Mouse (Mus musculus) G1E (cell line): ENCODE measurements around the gene Neurl1a. TPM values are rescaled to one million over a fixed set of nuclear protein-coding genes. Genes with fewer than 3 reads are reported as not detected.

Experiments used
- ATAC-seq: 2 replicates; pipeline ENCODE4 v1.8.0; 2016; ENCODE audit warnings: mild to moderate bottlenecking; ENCODE audit not compliant: insufficient number of reproducible peaks, poor library complexity, low FRiP score, severe bottlenecking; ENCODE audit errors: extremely low read depth
- DNase-seq: peaks from one replicate; pipeline ENCODE4 v3.0.0; 2012; ENCODE audit warnings: low spot score
- H3K27me3 ChIP-seq: 2 replicates; pipeline ENCODE4 v1.6.1; 2012; ENCODE audit warnings: mild to moderate bottlenecking, low read length, inconsistent platforms; ENCODE audit not compliant: insufficient read depth
- H3K36me3 ChIP-seq: replicated peaks from 2 replicates; pipeline ENCODE3; 2012; ENCODE audit warnings: mild to moderate bottlenecking, inconsistent platforms
- H3K4me1 ChIP-seq: 2 replicates; pipeline ENCODE4 v1.6.1; 2012; ENCODE audit warnings: low read depth, low read length, inconsistent platforms, mixed read lengths; ENCODE audit not compliant: insufficient read depth
- H3K4me3 ChIP-seq: 2 replicates; pipeline ENCODE4 v1.5.1; 2012; ENCODE audit warnings: low read depth, mild to moderate bottlenecking, inconsistent platforms, low read length, moderate library complexity, mixed read lengths
- H3K9me3 ChIP-seq: replicated peaks from 2 replicates; pipeline ENCODE4 v1.6.1; 2012; ENCODE audit warnings: inconsistent platforms
- CTCF ChIP-seq: IDR thresholded peaks from 2 replicates; pipeline ENCODE4 v1.5.1; 2012; ENCODE audit warnings: low read depth, low read length, inconsistent platforms, mixed read lengths
- GATA1 ChIP-seq: IDR thresholded peaks from 2 replicates; pipeline ENCODE4 v1.6.1; 2012; ENCODE audit warnings: borderline replicate concordance, low read length, inconsistent platforms, mixed read lengths
- GATA2 ChIP-seq: IDR thresholded peaks from 2 replicates; pipeline ENCODE4 v1.6.1; 2012; ENCODE audit warnings: low read depth, low read length, inconsistent platforms, borderline replicate concordance
- POLR2AphosphoS5 ChIP-seq: IDR thresholded peaks from 2 replicates; pipeline ENCODE4 v1.6.1; 2012; ENCODE audit warnings: low read depth, low read length, inconsistent platforms; ENCODE audit not compliant: insufficient replicate concordance
- TAL1 ChIP-seq: conservative IDR thresholded peaks from 2 replicates; pipeline ENCODE4 v1.6.1; 2012; ENCODE audit warnings: low read depth, low read length, inconsistent platforms, mixed read lengths
- polyA plus RNA-seq: library from polyadenylated mRNA; stranded (reverse); fragments of >175 nt; gene quantifications from 2 replicates; pipeline ENCODE4 v1.2.3, GENCODE M21; 2012
- total RNA-seq, 2 experiments: library from RNA; stranded (forward) in 1 of 2; stranded (reverse) in 1 of 2; fragments of 200-1000 nt in 1 of 2; fragments of >200 nt in 1 of 2; fragmentation: Nextera tagmentation in 1 of 2; gene quantifications; 2 replicates each; pipeline ENCODE4 v1.2.3; 2014 to 2017

Neurl1a gene
- total and polyA plus RNA-seq, 3 experiments, result 0.05 TPM; not detected in 2

GRCm38 (mm10) chr19:47149854-47150253 is 28.8 kb upstream of the Neurl1a start:
- TF ChIP-seq TAL1 (no peak), GATA2 (no peak), POLR2AphosphoS5 (no peak), CTCF (no peak), GATA1 (no peak)
- Histone ChIP-seq H3K36me3 (no peaks in the 10 kb centered on the region), H3K4me1 (no peaks in the 10 kb centered on the region), H3K4me3 (no peak overlapping the region), H3K27me3 (peaks cover 46% of the 10 kb centered on the region), H3K9me3 (no peaks in the 10 kb centered on the region)
- no peak for DNase-seq
- ATAC-seq, result no peak

- H3K4me1 ChIP-seq, result no peaks in the 10 kb centered on the region
- H3K36me3 ChIP-seq, result no peaks in the 10 kb centered on the region
- DNase-seq (no peak), ATAC-seq (no peak)
- H3K9me3 ChIP-seq, result no peaks in the 10 kb centered on the region
- TF ChIP-seq TAL1, result no peak
- no peak for TF ChIP-seq POLR2AphosphoS5
- no peak for TF ChIP-seq CTCF
- TF ChIP-seq GATA1, result no peak
- no peak for TF ChIP-seq GATA2
- H3K4me3 ChIP-seq, result no peak overlapping the region
- peaks cover 47% of the 10 kb centered on the region for H3K27me3 ChIP-seq
Observed at GRCm38 (mm10) chr19:47151332-47152061, 27.1 kb upstream of the Neurl1a start.

- no peak for DNase-seq
- Histone ChIP-seq H3K4me3 (no peak overlapping the region), H3K4me1 (no peaks in the 10 kb centered on the region), H3K9me3 (no peaks in the 10 kb centered on the region), H3K27me3 (peaks cover 50% of the 10 kb centered on the region), H3K36me3 (no peaks in the 10 kb centered on the region)
- TF ChIP-seq TAL1, result no peak
- no peak for TF ChIP-seq GATA2
- TF ChIP-seq POLR2AphosphoS5, result no peak
- TF ChIP-seq CTCF, result no peak
- no peak for TF ChIP-seq GATA1
- ATAC-seq, result no peak
Observed at GRCm38 (mm10) chr19:47152062-47152369, 26.6 kb upstream of the Neurl1a start.

- ATAC-seq (no peak), DNase-seq (no peak)
- no peaks in the 10 kb centered on the region for H3K36me3 ChIP-seq
- H3K4me1 ChIP-seq, result no peaks in the 10 kb centered on the region; the same call in 1 of the 2 replicates
- H3K4me3 ChIP-seq, result no peak overlapping the region
- TF ChIP-seq GATA2, result no peak
- no peak for TF ChIP-seq CTCF
- no peak for TF ChIP-seq POLR2AphosphoS5
- no peak for TF ChIP-seq GATA1
- H3K9me3 ChIP-seq, result no peaks in the 10 kb centered on the region
- H3K27me3 ChIP-seq, result peaks cover 46% of the 10 kb centered on the region
Observed at GRCm38 (mm10) chr19:47153767-47154166, 24.9 kb upstream of the Neurl1a start.

- Histone ChIP-seq H3K4me3 (no peak within 1 kb of the TSS), H3K36me3 (no peaks in the 10 kb centered on the region), H3K27me3 (peaks cover 33% of the 10 kb centered on the region), H3K4me1 (no peaks in the 10 kb centered on the region; the same call in 1 of the 2 replicates), H3K9me3 (no peaks in the 10 kb centered on the region)
- ATAC-seq (no peak), DNase-seq (no peak)
- TF ChIP-seq CTCF (no peak), TAL1 (no peak), GATA1 (no peak), POLR2AphosphoS5 (no peak), GATA2 (no peak)
Observed at GRCm38 (mm10) chr19:47157664-47158063, 21.0 kb upstream of the Neurl1a start, which contains the start of gene Calhm3. Calhm3 (minus strand) TSS chr19:47157764.

- Histone ChIP-seq H3K9me3 (no peaks in the 10 kb centered on the region), H3K4me3 (no peak overlapping the region), H3K27me3 (peaks cover 11% of the 10 kb centered on the region; the same call in 1 of the 2 replicates), H3K4me1 (no peaks in the 10 kb centered on the region; the same call in 1 of the 2 replicates), H3K36me3 (no peaks in the 10 kb centered on the region)
- no peak for DNase-seq
- no peak for ATAC-seq
- TF ChIP-seq GATA1 (no peak), CTCF (no peak), GATA2 (no peak), POLR2AphosphoS5 (no peak), TAL1 (no peak)
Observed at GRCm38 (mm10) chr19:47161669-47162068, 17.0 kb upstream of the Neurl1a start.
